Mouse (Mus musculus) hindbrain, embryonic 11.5 days (tissue): ENCODE results near the gene Zfp423. TPM values are rescaled to one million over a fixed set of nuclear protein-coding genes. Genes with fewer than 3 reads are reported as not detected.
"Not testable (repeated sequence)": the region's sequence is repeated elsewhere in the genome, so short reads cannot be mapped to it uniquely, and the experiment has no call there.

ENCODE experiments used
- ATAC-seq: fragments of 200-750 bp; cut with Nextera tagmentation; 2 replicates; pipeline ENCODE4 v1.8.0; 2017; ENCODE audit warnings: mild to moderate bottlenecking, moderate TSS enrichment, moderate library complexity; ENCODE audit not compliant: low FRiP score
- DNase-seq: peaks from one replicate; pipeline ENCODE4 v3.0.0-alpha.2; 2015; ENCODE audit warnings: low spot score
- H3K27ac ChIP-seq: fragments of 300-500 bp; sonication (generic); 2 replicates; pipeline ENCODE4 v1.5.1; 2014; ENCODE audit warnings: mild to moderate bottlenecking, low read depth, low read length
- H3K27me3 ChIP-seq: fragments of 300-500 bp; sonication (generic); 2 replicates; pipeline ENCODE4 v1.6.1; 2014; ENCODE audit warnings: mild to moderate bottlenecking, low read length, moderate library complexity, mixed read lengths; ENCODE audit not compliant: control insufficient read depth, insufficient read depth
- H3K36me3 ChIP-seq: fragments of 300-500 bp; sonication (generic); 2 replicates; pipeline ENCODE4 v1.6.1; 2014; ENCODE audit warnings: mild to moderate bottlenecking, low read length, moderate library complexity, mixed read lengths; ENCODE audit not compliant: control insufficient read depth, insufficient read depth
- H3K4me1 ChIP-seq: fragments of 300-500 bp; sonication (generic); replicated peaks from 2 replicates; pipeline ENCODE4 v1.6.1; 2014; ENCODE audit warnings: low read length, mixed read lengths; ENCODE audit not compliant: control insufficient read depth, insufficient read depth
- H3K4me2 ChIP-seq: fragments of 300-500 bp; sonication (generic); replicated peaks from 2 replicates; pipeline ENCODE4 v1.6.1; 2014; ENCODE audit warnings: mild to moderate bottlenecking, low read depth, low read length
- H3K4me3 ChIP-seq: fragments of 300-500 bp; sonication (generic); 2 replicates; pipeline ENCODE4 v1.5.1; 2014; ENCODE audit warnings: low read depth, low read length
- H3K9ac ChIP-seq: fragments of 300-500 bp; sonication (generic); 2 replicates; pipeline ENCODE4 v1.6.1; 2014; ENCODE audit warnings: low read depth, low read length
- H3K9me3 ChIP-seq: fragments of 300-500 bp; sonication (generic); 2 replicates; pipeline ENCODE4 v1.6.1; 2016; ENCODE audit warnings: low read length; ENCODE audit not compliant: control insufficient read depth
- WGBS: fragments of 180-500 bp; shearing (Covaris S2); extraction: QIAGEN DNeasy Blood & Tissue Kit; methylation state at CpG from one replicate; pipeline ENCODE4 v1.1.7; 2014; 5-methylcytosine and 5-hydroxymethylcytosine counted together
- polyA plus RNA-seq: library from polyadenylated mRNA; unstranded; fragments of >200 nt; fragmentation: Nextera tagmentation; extraction: Ambion mirVana; gene quantifications from 2 replicates; pipeline ENCODE4 v1.2.1, GENCODE M21; 2014

The Zfp423 gene
- polyA plus RNA-seq, 1 experiment from 2014 or later = 49.5 TPM

DNA sequence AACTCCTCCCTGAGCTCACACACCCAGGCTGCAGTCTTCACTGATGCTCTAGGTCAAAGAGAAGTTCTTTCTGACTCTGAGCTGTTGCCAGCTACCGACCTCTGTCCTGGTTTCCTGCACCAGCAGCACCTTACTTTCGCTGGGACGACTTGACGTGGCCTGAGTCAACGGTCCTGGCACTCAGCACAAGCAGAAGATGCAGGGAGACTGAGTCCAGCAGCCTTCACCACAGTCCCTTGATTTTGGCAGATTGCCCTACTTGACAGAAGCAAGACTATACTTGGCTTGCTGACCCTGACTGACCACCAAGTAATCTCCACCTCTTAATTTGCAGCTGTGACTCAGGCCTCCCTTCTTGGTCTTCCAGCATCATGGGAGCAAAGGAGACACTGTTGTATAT, 110.6 kb downstream of the Zfp423 start:
- WGBS = 87% methylated on average over 5 of the region's 5 CpGs
- no peak overlapping the region for H3K4me2 ChIP-seq
- no peaks in the 10 kb centered on the region for H3K9me3 ChIP-seq
- no peaks in the 10 kb centered on the region for H3K27me3 ChIP-seq
- H3K9ac ChIP-seq = no peak overlapping the region
- no peaks in the 10 kb centered on the region for H3K4me1 ChIP-seq
- no peak overlapping the region for H3K27ac ChIP-seq
- H3K36me3 ChIP-seq = peaks cover 5% of the 10 kb centered on the region; the same call in 1 of the 2 replicates
- no peak for DNase-seq
- no peak overlapping the region for H3K4me3 ChIP-seq
- ATAC-seq = no peak

DNA sequence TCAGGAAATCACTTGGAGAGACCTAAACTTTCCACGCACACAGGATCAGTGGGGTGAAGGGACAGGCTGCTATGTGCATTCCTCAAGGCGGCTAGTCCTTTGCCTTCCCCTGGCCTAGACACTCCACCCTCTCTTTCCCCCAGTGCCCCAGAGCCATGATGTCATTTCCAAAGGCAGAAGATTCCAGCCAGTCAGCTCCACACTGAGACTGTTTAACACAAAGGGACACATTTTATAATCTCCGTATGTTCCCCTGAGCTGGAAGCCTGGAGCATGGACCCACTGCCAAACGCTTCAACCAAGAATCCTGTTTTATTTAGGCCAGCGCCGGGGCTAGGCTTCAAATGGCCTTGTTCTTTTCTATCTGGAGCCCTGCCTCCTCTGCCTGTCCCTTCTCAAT, 111.6 kb downstream of the Zfp423 start:
- WGBS = 90% methylated on average over 6 of the region's 6 CpGs
- no peaks in the 10 kb centered on the region for H3K4me1 ChIP-seq
- H3K9ac ChIP-seq = no peak overlapping the region
- H3K27me3 ChIP-seq = no peaks in the 10 kb centered on the region
- H3K4me3 ChIP-seq = no peak overlapping the region
- no peak overlapping the region for H3K27ac ChIP-seq
- ATAC-seq (no peak), DNase-seq (no peak)
- no peaks in the 10 kb centered on the region for H3K9me3 ChIP-seq
- H3K4me2 ChIP-seq = no peak overlapping the region
- peaks cover 5% of the 10 kb centered on the region; the same call in 1 of the 2 replicates for H3K36me3 ChIP-seq

DNA sequence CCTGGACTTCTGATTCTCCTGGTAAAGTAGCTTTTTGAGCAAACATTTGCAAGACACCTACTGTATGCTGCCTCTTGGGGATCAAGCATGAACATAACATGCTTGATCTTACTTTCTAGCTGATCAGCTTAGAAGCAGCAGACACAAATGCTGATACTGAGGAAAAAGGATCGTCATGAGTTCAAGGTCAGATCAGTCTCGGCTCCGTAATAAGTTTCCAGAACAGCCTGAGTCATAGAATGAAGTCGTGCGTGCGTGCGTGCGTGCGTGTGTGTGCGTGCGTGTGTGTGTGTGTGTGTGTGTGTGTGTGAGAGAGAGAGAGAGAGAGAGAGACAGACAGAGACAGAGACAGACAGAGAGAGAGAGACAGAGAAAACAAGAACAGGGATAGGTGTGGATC, 117.3 kb downstream of the Zfp423 start:
- H3K27ac ChIP-seq, H3K4me2 ChIP-seq, ATAC-seq, H3K36me3 ChIP-seq, H3K9ac ChIP-seq, DNase-seq, H3K9me3 ChIP-seq, H3K27me3 ChIP-seq, H3K4me3 ChIP-seq: not testable (repeated sequence)
- H3K4me1 ChIP-seq = peaks cover 11% of the 10 kb centered on the region
- WGBS = 92% methylated on average over 11 of the region's 11 CpGs

DNA sequence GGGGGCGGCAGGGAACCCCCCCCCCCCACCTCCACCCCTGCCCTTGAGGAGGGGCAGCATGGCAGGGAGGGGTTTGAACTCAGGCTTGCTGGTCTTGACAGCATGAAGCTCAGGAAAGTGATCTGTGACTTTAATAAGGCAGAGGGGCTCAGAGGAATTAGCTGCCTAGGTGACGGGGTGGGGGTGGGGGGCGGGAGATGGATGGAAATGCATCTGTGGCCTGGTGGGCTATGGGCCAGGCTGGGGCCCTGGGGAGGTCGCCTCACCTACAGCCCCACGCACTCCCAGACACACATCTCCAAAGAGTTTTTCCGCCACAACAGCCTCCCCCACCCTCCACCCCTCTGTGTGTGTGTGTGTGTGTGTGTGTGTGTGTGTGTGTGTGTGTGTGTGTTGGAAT, 122.1 kb downstream of the Zfp423 start:
- no peak overlapping the region for H3K4me3 ChIP-seq
- H3K9me3 ChIP-seq = no peaks in the 10 kb centered on the region
- H3K27me3 ChIP-seq = no peaks in the 10 kb centered on the region
- no peak for DNase-seq
- ATAC-seq = peak; percentile 46
- H3K9ac ChIP-seq = 0 out of 2 replicates have a peak overlapping the region, but pooled peaks have one; percentile 16
- H3K36me3 ChIP-seq = no peaks in the 10 kb centered on the region
- peak overlapping the region; percentile 72 for H3K27ac ChIP-seq
- H3K4me2 ChIP-seq = peak overlapping the region; percentile 20; the same call in 1 of the 2 replicates
- WGBS = 19% methylated on average over 4 of the region's 6 CpGs
- peaks cover 49% of the 10 kb centered on the region for H3K4me1 ChIP-seq

DNA sequence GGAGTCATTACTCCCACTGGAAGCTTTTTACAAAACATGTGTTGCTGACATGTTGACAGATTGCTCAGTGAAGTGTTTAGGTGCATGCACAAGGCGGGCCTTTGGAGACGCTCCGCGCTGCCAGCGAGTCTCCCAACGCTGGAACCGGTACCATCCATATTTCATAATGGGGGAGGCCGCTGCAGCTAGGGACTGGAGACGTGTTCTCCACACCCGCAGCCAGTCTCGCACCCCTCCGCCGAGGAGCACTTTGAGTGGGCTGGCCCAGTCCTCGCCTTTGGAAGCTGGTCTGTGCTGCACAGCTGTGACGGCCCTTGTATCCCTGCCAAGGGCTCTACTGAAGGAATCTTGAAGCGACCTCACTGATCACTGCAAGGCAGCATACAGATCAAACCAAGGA, 122.5 kb downstream of the Zfp423 start:
- Histone ChIP-seq H3K9ac (no peak overlapping the region), H3K9me3 (no peaks in the 10 kb centered on the region), H3K27me3 (no peaks in the 10 kb centered on the region), H3K4me2 (peak overlapping the region; percentile 20; the same call in 1 of the 2 replicates), H3K4me3 (no peak overlapping the region), H3K4me1 (peaks cover 52% of the 10 kb centered on the region), H3K36me3 (no peaks in the 10 kb centered on the region), H3K27ac (peak overlapping the region; percentile 72)
- whole genome bisulfite sequencing = 6% methylated on average over 16 of the region's 16 CpGs
- peak; percentile 81 for DNase-seq
- ATAC-seq = peak; percentile 86

DNA sequence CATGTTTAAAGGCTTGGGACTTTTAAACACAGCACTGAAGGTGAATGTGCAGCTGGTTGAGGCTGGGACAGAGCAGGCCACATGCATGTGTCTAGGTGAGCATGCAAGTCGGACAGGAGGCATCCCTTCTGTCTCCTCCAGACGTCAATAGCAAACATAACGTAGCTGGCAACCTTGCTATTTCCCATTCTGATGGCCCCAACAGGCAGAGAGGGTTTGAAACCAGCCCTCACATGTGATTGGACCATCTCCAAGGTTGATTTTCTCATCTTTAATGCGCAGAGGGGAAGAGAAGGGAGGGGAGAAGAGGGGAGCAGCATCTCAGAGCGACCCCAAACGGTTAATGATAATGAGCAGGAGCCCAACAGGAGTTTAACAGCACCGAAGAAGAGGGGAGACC, 123.5 kb downstream of the Zfp423 start:
- no peak overlapping the region for H3K9ac ChIP-seq
- H3K9me3 ChIP-seq = no peaks in the 10 kb centered on the region
- 7% methylated on average over 7 of the region's 7 CpGs for WGBS
- H3K4me3 ChIP-seq = no peak overlapping the region
- DNase-seq (peak; percentile 50), ATAC-seq (no peak)
- H3K27me3 ChIP-seq = no peaks in the 10 kb centered on the region
- H3K36me3 ChIP-seq = no peaks in the 10 kb centered on the region
- H3K4me1 ChIP-seq = peaks cover 61% of the 10 kb centered on the region
- H3K27ac ChIP-seq = peak overlapping the region; percentile 72
- H3K4me2 ChIP-seq = no peak overlapping the region

DNA sequence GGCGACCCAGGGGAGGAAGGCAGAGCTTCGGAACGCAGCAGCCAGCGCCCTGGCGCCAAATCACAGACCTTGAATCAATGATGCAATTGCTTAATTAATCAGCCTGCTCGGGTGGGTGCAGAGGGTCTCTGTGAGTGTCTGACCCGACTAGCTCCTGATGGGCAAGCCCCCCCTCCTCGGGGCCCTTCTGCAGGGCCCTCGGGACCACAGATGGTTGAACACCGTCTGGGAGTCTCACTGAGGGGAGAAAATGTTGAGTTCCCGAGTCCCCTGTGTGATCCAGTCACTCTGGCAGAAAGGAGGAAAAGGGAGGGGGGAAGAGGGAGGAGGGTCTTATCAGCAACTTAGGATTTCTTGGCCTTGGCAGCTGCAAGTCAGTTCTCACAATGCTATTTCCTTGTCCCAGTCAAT, 124.0 kb downstream of the Zfp423 start:
- no peak for ATAC-seq
- Histone ChIP-seq H3K4me1 (peaks cover 66% of the 10 kb centered on the region), H3K27me3 (no peaks in the 10 kb centered on the region), H3K36me3 (no peaks in the 10 kb centered on the region), H3K4me2 (peak overlapping the region; percentile 19), H3K9me3 (no peaks in the 10 kb centered on the region), H3K9ac (peak overlapping the region; percentile 42), H3K27ac (peak overlapping the region; percentile 72), H3K4me3 (no peak overlapping the region)
- DNase-seq = no peak
- 2% methylated on average over 11 of the region's 11 CpGs for WGBS

DNA sequence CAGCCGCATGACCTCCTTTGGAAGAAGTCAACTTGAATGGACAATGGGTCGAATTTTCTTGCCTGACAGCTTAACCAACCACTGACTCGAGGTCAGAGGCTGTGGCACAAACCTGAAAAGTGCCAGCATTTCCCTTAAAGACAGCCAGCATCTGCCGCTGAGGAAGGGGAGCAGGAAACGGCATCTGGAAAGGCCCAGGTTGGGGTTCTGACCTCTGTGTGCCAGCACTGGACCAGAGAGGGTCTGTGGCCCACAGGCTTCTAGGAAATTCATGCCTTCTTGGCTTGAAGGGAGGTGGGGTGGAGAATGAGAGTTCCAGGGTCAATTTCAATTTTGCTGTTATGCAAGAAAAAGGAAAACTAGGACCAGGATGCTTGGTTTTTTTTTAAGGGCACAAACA, 124.7 kb downstream of the Zfp423 start:
- Histone ChIP-seq H3K36me3 (no peaks in the 10 kb centered on the region), H3K9ac (peak overlapping the region; percentile 42), H3K4me2 (no peak overlapping the region), H3K4me3 (no peak overlapping the region), H3K9me3 (no peaks in the 10 kb centered on the region), H3K27ac (peak overlapping the region; percentile 72), H3K27me3 (no peaks in the 10 kb centered on the region), H3K4me1 (peaks cover 68% of the 10 kb centered on the region)
- ATAC-seq = no peak
- WGBS = 4% methylated on average over 5 of the region's 5 CpGs
- DNase-seq = peak; percentile 32

DNA sequence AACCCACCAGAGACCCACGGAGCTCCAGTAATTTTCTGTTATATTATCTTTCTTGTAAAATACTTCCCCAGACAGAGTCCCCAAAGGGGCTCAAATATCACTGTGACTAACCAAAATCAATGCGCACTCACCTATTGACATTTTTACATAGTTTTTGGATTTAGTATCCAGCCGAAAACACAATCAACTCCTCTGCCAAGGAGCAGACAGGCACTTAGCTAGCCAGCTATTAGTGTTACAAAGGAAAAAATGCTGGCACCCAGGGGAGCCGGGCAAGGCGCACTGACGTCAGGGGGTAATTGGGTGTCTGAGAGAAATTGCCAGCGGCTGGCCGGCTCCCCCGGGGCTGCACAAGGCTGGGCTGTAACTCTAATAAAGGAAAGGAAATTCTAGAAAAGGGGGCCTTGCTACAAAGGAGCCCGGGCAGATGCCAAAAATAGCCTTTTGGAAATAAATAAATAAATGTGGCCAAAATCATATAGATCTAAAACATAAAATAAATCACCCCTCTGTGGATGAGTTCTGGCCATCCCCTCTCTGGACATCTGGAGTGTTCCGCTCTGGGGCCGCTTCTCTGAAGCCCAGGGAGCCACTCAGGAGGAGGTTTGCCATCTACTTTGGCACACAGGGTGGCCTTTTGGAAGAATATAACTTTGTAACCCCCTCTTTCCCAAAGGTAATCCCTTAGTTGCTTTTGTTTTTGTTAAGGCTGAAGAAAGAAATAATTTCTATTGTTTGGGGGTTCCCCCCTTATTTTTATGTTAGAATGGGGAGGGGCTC, 125.4 kb downstream of the Zfp423 start:
- Histone ChIP-seq H3K36me3 (no peaks in the 10 kb centered on the region), H3K27ac (peak overlapping the region; percentile 95), H3K9me3 (no peaks in the 10 kb centered on the region), H3K9ac (peak overlapping the region; percentile 33; the same call in 1 of the 2 replicates), H3K4me3 (no peak overlapping the region), H3K27me3 (no peaks in the 10 kb centered on the region), H3K4me1 (peaks cover 68% of the 10 kb centered on the region), H3K4me2 (no peak overlapping the region)
- DNase-seq (peak; percentile 55), ATAC-seq (no peak)
- WGBS = 17% methylated on average over 12 of the region's 12 CpGs
